Mouse (Mus musculus): ENCODE data around the gene Dock9. TPM values are rescaled to one million over a fixed set of nuclear protein-coding genes. Genes with fewer than 3 reads are reported as not detected.
A peak's percentile ranks its signal among the peaks of the same experiment; 100 is the strongest.

Dock9 gene
- total RNA-seq (2021) = 100 to 1,000 TPM in 1 of 2 experiments, 10 to 100 TPM in 1; 79.1 to 100 TPM

DNA sequence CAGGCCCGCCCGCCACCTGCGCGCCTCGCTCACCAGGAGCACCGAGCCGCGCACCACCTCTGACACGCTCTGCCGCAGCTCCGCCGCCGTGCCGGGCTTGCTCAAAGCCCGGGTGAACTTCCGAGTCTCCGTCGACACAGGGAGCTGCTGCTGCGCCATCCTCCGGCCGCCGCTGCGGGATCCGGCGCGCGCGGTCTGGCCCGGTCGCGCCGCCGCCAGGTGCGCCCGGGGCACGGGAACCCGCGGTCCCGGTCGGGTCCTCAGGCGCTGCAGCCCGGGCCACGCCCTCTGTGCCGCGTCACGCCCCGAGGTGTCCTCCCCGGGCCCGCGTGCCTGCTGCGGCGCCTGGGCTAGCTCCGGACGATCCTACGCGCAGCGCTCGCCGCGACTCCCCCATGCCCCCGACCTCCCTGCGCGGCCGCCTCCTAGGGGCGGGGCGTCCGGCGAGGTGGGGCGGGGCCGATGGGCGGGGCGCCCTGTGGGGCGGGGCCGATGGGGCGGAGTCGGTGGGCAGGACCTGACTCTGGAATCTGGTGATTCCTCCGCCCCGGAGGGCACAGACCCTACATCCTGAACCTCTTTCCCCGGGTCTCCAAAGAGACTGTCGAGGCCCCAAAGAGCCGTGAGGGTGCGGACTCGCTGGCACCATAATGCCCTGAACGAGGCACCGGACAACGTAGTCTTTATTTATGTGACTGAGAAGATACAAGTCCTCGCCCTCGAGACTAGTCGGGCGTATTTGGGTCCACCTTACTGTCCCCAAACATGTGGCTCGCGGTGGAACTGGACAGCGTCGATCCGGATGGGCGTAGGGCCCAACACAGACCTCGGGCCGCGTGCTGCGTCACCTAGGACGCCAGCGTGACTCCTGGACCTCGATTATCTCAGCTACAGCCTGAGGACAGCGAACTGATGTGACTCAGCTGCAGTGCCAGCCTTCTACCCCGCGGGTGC lies at the start of gene Dock9:
Gene Dock9 (minus strand): TSS at position 381 of the 954 bp plus-strand sequence.
- peak; percentile 81 to 89 for DNase-seq (ENCODE audit: low spot score in 2 of 2)
- intact Hi-C loops (cut with DNase I) = loop anchor here (5.0 kb wide), 1 partner anchor 210 kb away; no protein-coding TSS in a partner anchor

DNA sequence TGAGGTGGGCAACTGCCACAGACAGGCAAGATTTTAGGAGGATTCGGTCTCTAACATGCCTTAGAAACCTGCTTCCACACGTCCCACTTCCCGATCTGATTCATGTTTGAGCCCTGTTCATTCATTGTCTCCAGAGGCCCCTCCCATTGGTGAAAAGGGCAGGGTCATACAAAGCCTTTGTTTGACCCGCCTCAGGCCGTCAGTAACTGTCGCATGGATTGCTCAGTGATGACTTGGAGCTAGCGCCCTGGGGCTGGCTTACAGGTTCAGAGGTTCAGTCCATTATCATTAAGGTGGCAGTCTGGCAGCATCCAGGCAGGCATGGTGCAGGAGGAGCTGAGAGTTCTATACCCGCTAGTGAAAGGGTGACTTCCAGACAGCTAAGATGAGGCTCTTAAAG lies 46.8 kb upstream of the Dock9 start:
- intact Hi-C loops (cut with DNase I) = no loop called here
- DNase-seq (ENCODE audit: low spot score in 2 of 2) = no peak

DNA sequence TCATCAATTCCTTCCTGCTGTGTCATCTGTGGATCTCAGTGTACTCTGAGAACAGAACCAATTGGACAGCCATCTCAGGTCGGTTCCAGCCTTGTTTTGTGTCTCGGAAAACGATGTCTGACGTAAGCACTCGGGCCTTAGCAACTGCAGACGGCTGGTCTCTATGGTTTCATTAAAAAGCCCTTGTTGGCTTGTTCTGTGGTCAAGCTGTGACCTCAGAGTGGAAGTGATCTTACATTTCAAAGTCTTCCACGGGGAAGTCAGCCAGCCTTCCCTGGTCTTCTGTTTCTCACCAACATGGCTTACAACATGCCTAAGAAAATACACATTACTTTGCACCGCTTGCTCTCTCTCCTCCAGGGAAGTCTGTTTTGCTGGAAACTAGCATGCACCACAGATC lies 42.6 kb upstream of the Dock9 start:
- intact Hi-C loops (cut with DNase I) = no loop called here
- DNase-seq (ENCODE audit: low spot score in 2 of 2) = no peak

DNA sequence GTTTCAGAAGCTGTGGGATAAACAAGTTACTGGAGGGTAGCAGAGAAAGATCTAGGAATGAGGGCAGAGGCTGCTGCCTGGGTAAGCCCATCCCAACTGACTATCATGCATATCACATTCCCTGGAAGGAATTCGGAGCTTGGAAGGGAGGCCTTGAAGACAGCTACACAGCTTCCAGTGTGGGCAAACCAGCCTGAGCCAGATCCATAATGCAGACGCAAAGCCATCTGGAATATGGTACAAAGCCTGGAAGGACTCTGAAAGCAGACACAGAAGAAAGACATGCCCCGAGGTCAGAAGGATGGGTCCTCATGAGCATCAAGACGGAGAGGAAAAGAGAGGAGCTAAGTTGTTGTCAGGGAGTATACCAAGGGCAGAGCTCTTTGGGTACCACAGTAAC lies 40.5 kb upstream of the Dock9 start:
- intact Hi-C loops (cut with DNase I) = no loop called here
- DNase-seq (ENCODE audit: low spot score in 2 of 2) = no peak

DNA sequence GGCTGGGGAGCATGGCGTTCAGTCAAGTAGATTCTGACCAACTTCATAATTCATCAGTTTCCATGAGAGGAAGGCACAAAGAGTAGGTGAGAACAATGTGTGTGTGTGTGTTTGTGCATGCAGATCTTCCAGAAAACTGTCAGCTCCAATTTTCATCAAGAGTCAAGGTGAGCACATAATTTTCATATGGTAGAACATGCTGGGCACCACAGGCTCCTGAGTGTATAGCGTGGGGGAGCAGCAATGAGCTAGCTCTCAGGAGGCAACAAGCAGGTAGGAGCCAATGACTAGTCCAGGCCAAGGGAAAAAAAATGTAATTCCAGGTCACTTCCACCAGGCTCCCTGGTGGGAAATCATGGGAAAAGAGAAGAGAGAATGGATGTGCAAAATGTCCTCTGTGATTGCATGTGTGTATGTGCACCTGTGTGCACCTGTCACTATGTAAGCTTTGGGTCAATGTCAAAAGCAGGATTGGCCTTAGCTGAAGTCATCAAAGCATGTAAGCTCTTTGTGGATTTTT lies 35.4 kb upstream of the Dock9 start:
- intact Hi-C loops (cut with DNase I) = no loop called here
- DNase-seq (ENCODE audit: low spot score in 2 of 2) = no peak

DNA sequence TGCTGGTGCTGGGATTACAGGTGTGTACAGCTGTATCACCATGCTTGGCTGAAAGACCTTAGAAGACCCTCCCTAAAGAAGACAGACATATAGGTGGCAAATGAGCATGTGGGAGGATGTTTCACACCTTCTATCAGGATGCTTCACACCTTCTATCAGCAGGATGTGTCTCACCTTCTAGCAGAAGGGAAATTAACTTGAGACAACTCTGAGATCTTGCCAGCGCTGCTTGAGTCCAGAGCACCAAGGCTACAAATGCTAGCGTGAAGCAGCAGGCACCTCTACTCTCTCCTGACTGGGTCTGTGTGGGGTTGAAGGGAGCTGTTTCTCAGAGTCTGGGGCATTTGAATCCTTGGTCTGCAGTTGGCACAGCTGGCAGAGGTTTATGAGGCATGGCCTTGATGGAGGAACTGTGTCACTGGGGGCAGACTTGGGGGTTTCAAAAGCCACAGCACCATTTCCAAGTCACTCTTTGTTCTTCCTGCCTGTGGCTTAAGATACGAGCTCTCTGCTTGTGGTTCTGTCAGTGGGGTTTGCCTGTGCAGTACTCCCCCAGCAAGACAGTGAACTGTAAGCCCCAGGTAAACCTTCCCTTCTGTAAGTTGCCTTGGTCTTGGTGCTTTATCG lies 32.3 kb upstream of the Dock9 start:
- intact Hi-C loops (cut with DNase I) = no loop called here
- DNase-seq (ENCODE audit: low spot score in 2 of 2) = no peak

DNA sequence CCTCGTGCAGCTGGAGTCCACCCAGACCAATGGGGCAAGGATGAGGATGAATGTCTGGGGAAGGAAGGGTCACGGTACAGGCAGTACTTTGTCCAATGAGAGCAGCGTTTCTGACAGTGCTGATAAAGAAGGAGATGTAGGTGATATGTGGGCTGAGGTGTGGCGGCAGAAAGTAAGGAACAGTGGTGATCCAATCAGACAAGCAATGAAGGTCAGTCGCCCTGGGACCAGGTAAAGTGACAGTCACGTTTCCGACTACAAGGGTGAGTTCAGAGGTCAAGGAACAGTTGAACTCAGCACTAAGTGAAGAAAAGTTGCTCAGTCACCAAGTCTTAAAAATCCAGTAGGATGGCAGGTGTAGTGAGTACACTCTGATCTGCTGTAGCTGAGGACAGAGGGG lies 29.5 kb upstream of the Dock9 start:
- intact Hi-C loops (cut with DNase I) = no loop called here
- no peak for DNase-seq (ENCODE audit: low spot score in 2 of 2)

DNA sequence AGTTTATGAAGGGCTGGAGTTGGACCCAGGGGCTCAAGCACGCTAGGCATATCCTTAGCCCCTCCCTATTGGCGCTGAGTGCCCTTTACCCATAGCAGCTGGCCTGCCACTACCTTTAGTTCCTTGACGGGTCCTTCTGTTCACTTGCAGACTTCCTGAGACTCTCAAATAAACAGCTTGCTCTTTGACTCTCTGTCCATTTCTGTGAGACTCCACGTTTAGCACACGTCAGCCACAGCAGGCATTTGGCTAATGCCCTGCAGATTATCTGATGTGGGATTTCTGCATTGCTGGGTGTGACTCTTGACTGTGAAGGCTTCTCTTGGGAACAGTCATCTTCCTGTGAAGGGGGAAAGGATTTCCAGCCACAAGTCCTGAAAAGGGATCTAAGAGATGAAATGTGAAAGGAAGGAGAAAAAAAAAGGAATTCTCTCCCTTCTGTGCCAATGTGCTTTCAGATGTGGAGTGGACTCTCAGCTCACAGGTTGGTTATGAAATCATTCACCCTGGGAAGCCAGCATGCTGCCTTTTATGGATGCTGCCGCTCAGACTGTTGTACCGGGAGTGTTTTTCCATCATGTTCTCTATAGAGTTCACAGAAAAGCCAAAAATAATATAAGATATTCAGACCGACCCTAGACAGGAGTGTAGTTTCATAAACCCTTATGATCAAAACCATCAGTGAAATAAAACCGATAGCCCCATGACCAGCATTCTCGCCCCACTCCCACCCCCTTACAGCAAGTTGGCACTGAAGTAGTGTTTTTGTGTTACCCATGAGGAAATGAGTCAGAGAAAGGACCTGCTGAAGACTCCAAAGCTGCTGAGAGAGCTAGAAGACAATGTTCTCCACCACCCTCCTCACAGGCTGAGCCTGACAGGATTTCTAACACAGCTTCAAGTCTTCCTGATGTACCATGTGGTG lies 28.1 kb upstream of the Dock9 start:
- DNase-seq (ENCODE audit: low spot score in 2 of 2) = peak; percentile 21 to 29
- intact Hi-C loops (cut with DNase I) = no loop called here

DNA sequence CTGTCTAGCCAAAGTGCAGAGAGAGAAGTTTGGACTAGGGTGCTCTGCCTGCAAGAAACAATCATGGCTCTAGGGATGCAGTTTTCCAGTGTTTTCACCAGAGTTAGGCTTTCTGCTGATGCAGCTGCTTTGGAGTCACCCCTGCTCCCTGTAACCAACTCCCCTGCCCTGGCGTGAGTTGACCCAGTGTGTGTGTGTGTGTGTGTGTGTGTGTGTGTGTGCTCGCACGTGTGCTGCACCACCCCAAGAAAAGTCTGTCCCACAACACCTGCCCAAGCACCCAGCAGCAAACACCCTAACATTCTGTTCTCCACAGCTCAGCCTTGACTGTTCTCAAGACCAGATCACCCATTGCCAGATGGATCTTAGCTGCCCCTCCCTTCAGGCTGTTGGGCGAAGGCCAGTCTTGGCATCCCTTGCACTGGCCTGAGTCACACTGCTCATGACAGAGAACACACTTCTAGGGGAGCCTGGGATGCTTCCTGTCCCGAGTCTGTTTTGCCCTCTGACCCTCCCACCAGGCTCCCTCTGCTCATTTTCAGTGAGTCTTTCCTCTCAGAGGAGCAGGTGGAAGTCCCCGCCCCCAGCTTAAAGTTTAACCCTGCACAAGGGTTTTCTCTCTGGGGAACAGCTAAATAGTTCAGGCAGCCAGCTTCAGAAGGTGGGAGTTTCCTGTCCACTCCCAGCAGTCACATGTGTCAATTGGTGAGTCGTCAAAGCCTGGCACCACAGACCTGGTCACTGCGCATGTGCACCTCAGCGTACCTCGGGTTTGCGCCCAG lies 26.9 kb upstream of the Dock9 start:
- intact Hi-C loops (cut with DNase I) = no loop called here
- no peak for DNase-seq (ENCODE audit: low spot score in 2 of 2)

DNA sequence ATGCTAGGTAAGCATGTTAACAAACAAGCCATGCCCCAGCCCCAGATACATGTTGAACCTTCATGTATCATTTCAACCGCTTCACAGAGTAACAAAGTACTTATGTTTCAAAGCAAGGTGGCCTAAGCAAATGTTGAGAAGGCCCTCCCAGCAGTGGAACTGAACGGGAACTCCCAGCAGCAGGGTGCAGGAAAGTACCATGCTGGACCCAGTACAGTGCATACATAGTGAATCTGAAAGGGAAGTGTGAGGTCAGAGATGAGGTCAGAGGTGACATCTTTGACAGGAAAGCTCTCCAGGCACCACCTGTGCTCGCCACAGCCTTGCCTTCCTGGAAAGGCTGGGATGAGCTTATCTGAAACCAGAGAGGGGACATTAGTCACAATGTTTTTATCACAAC lies 25.4 kb upstream of the Dock9 start:
- DNase-seq (ENCODE audit: low spot score in 2 of 2) = no peak

DNA sequence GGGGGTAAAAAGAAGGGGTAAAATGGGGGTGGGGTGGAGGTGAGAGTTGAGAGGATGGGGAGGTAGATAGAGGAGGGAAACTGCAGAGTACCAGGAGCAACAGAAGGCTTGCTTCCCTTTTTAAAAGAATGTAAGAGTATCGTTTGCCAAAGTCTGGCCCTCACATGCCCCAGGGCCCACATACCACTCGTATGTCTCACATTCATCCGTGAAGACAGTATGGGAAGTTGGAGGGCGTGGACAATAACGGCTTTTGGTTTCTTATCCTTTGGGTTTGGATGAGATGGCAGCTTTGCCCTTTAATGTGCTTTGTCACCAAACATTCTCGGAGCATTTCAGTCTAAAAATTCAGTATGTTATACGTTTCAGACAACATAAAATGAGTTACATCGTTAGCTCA lies 24.9 kb upstream of the Dock9 start:
- DNase-seq (ENCODE audit: low spot score in 2 of 2) = no peak
- intact Hi-C loops (cut with DNase I) = no loop called here

More for the DNA sequence above, 25.4 kb upstream of the Dock9 start:
- intact Hi-C loops (cut with DNase I) = no loop called here

DNA sequence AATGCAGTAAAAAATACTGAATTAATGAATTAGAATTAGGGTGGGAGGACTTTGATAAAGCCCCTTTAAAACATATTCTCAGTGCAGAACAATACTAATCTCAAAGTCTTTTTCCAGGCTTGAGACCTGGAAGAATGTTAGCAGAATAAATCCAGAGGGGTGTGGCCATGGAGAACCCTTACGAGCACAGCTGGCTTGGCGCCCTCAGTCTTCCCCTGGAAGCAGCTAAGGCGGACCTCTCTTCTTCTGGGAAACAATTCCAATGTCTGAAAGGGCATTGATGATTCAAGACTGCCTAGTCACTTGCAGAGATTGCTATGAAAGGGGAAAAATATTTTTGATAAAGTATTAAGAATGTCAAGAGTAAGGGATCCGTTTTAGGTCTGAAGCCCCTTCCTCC lies 9.2 kb upstream of the Dock9 start:
- DNase-seq (ENCODE audit: low spot score in 2 of 2) = no peak
- intact Hi-C loops (cut with DNase I) = no loop called here

DNA sequence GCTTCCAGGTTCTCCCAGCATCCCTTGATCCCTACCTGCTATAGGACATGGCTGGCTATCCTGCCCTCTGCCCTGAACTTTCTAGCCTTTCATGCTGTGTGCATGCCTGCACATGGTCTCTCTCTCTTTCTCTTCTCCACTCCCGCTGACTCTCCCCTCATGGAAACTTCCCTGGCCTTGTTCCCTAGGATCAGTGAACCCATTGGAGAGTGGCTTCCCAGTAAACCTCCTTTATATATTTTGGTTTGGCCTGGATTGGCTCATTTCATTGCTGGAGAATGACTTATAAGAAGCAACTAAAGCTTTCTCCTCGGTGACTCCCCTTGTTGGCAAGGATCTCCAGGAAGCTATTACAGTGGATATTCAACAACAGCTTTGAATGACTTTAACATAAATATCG lies 8.7 kb upstream of the Dock9 start:
- intact Hi-C loops (cut with DNase I) = no loop called here
- DNase-seq (ENCODE audit: low spot score in 2 of 2) = no peak

DNA sequence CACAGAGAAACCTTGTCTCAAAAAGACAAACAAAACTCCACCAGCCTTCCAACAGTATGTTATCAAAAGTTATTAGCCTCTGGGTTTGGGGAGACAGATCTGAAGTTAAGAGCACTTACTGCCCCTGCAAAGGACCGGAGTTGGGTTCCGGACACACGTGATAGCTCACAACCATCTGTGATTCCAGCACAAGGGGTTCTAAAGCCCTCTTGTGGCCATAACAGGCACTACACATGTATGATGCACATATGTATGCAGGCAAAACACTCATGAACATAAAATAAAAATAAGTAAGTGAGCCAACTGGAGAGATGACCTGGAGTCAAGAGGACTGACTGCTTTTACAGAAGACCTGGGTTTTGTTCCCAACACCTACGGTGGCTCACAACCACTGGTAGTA lies 6.8 kb upstream of the Dock9 start:
- no peak for DNase-seq (ENCODE audit: low spot score in 2 of 2)
- intact Hi-C loops (cut with DNase I) = no loop called here

DNA sequence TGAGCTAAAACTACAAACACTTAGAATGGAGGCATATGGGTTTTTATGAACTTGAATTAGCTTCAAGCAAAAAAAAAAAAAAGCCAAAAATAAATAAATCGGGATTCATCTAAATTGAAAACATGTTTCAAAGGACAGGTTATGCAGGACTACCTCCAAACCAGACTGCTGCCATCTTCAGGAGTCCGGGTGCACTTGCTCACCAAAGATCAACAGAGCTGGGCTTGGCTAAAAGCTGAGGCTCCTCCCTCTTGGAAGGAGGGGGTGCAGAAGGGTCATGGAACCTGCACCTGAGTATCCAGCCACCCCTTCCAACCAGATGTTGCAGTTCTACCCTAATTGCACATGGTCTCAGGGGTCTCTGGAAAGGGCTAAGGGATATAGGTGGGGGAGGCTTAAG lies 3.3 kb upstream of the Dock9 start:
- intact Hi-C loops (cut with DNase I) = no loop called here
- DNase-seq (ENCODE audit: low spot score in 2 of 2) = no peak

DNA sequence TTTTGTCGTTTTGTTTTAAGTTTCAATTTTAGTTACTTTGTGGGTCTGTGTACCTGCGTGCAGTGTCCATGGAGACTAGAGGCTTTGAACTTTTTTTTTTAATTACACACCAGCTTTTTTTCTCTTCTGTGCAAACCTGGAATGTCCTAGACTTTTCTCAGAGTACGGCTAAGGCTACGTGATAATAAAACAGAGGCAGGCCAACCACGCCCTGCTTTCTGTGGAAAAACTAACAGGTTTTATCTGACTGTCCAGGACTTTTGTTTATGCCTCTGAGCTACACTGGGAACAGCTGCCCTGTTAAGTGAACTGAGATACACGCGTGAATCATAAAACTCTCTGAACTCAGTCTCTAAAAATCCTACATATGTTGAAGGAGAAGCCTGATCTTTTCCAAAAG lies 1.5 kb upstream of the Dock9 start:
- no peak for DNase-seq (ENCODE audit: low spot score in 2 of 2)
- intact Hi-C loops (cut with DNase I) = loop anchor here (5.0 kb wide), 1 partner anchor 212 kb away; no protein-coding TSS in a partner anchor

DNA sequence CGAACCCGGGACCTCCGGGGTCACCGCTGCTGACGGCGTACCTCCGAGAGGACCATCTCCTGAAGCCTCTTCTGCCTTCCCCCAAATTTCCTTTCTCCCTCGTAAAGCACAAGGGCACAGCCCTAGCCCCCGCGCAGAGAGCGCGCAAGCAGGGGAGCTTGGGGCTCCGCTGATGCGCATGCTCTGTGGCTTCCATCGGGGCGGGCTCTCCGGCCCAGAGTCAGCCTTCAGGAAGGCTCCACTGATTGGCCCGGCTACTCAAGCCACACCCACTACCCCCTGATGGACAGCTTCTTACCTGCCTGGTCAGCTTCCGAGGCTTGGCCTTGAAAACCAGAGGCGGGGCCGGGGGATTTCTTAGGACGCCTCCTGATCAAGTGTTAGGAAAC lies 768 bp upstream of the Dock9 start:
- intact Hi-C loops (cut with DNase I) = loop anchor here (5.0 kb wide), 1 partner anchor 211 kb away; no protein-coding TSS in a partner anchor
- peak; percentile 90 to 91 for DNase-seq (ENCODE audit: low spot score in 2 of 2)

DNA sequence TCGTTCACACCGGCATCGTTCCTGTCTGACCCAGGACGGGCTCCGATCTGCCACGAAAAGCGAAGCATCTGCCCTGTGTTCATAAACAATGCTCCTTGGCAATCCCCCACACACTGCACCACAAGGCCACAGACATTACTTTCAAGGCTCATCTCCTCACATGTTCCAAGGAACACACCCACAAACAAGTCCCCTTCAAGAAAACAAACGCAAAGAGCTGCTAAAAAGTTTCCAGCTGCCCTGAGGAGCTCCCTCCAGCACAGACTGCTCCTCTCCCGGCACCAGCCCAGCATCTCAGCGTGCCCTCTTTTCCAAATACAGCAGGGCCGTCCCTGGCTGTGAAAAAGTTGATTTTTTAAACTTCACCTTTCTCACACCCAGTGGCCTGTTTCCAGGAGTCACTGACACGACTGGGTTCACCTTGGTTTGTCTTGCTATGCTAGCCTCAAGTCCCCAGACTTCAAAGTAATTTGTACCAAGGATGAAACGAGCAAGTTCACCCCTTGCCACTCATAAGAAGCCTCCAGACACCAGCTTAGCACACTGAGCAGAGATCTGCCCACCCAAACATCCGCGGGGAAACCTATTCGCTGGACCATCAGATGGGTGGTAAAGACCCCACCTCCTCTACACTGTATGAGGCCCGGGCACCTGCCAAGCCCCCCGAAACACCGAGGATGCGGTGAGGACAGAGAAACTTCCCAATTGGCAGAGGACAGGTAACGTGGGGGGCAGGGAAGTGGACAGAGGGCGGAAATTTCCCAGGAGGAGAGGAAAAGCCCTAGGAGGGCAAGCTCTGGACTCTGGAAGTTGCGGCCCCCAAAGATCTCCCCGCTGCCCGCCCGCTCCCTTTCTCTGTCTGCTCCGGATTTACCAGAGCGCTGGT lies 823 bp downstream of the Dock9 start:
- intact Hi-C loops (cut with DNase I) = loop anchor here (5.0 kb wide), 1 partner anchor 210 kb away; no protein-coding TSS in a partner anchor
- peak in 1 of 2 experiments; percentile 19 for DNase-seq (ENCODE audit: low spot score in 2 of 2)
